Mouse (Mus musculus) ovary, postnatal 14 days (tissue): ENCODE measurements around the gene Gm12216.
"Not testable (repeated sequence)": the region's sequence is repeated elsewhere in the genome, so short reads cannot be mapped to it uniquely, and the experiment has no call there.

ENCODE experiments used
- DNase-seq: peaks from one replicate; pipeline ENCODE4 v3.0.0; 2022; ENCODE audit warnings: low spot score

The Gm12216 gene

GRCm38 (mm10) chr11:53858761-53859580 lies at the start of gene Gm12216:
Gene Gm12216 (minus strand): TSS chr11:53859256.
- DNase-seq: peak; percentile 42

- no peak for DNase-seq
Measured at GRCm38 (mm10) chr11:53908686-53909085, 49.6 kb upstream of the Gm12216 start.

- no peak for DNase-seq
Measured at GRCm38 (mm10) chr11:53904534-53904925, 45.5 kb upstream of the Gm12216 start.

GRCm38 (mm10) chr11:53903781-53904533 lies 44.9 kb upstream of the Gm12216 start:
- peak; percentile 21 for DNase-seq

DNA sequence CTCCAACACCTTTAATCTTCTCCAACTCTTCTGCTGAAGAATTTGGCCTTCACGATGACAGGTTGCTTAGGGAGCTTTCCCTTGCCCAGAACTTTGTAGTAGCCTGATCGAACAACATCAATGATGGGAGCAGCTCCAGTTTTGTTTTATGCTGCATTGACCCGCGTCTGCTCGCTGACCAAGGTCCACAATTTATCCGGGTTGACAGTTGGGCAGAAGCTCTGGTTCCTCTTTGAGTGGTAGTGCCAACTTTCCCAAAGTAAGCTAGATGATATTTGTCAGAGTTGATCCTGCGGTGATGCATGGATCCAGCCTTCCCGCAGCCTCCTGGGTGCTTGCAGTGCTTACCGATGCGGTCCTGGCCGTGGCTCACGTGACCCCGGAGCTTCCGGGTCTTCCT lies 43.7 kb upstream of the Gm12216 start:
- DNase-seq: no peak

GRCm38 (mm10) chr11:53900991-53901390 lies 41.9 kb upstream of the Gm12216 start:
- DNase-seq: no peak

- no peak for DNase-seq
Measured at GRCm38 (mm10) chr11:53899981-53900380, 40.9 kb upstream of the Gm12216 start.

- no peak for DNase-seq
Measured at GRCm38 (mm10) chr11:53899004-53899403, 39.9 kb upstream of the Gm12216 start.

DNA sequence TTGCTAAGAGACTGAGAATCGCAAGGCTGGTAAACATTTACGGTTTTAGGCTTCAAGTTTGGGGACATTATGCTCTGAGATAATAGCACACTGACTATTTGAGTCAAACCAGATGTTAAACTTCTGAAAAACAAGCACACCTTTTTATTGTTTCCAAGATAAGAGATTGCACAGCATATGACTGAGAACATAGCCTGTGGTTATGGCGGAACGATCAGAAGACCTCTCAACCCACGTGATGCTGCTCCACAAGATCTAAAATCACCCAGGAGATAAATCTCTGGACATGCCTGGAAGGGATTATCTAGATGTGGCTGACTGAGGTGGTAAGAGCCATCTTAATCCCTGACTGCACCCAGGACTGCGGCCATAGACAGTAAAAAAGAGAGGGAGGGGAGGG lies 37.9 kb upstream of the Gm12216 start:
- no peak for DNase-seq

GRCm38 (mm10) chr11:53893451-53893850 lies 34.4 kb upstream of the Gm12216 start:
- DNase-seq: no peak

DNA sequence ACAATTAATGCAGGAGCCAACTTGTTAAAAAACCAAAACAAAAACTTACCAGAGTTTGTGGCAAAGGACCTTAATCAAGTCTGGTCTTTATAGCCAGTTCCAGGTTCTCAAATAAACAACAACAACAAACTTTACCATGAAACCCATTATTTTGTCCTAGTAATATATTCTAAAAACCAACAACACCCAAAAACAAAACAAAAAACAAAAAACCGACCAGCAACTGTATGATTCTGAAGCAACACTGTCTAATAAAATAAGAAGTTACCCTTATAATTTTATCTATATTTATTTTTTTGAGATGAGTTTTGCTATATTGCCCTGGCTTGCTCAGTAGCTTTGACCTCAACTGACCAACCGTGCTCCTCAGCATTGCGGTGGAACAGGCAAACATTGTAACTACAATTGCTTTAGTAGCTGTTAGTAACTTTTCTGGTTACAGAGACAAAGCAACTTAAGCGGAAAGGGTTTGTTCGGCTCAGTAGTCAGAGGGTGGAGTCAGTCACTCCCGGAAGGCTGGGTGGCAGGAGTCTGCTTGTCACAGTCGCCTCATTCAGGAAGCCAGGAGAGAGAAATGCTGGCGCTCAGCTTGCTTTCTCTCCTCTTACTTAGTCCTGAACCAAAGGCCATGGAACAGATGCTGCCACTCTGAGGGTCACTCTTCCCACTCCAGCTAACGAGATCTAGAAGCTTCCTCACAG lies 33.8 kb upstream of the Gm12216 start:
- no peak for DNase-seq

GRCm38 (mm10) chr11:53891505-53892451 lies 32.7 kb upstream of the Gm12216 start, which contains the start of gene Slc22a5:
Gene Slc22a5 (minus strand): TSS chr11:53891660.
- peak; percentile 97 for DNase-seq

GRCm38 (mm10) chr11:53890906-53891504 lies 31.9 kb upstream of the Gm12216 start:
- DNase-seq: peak; percentile 39

DNA sequence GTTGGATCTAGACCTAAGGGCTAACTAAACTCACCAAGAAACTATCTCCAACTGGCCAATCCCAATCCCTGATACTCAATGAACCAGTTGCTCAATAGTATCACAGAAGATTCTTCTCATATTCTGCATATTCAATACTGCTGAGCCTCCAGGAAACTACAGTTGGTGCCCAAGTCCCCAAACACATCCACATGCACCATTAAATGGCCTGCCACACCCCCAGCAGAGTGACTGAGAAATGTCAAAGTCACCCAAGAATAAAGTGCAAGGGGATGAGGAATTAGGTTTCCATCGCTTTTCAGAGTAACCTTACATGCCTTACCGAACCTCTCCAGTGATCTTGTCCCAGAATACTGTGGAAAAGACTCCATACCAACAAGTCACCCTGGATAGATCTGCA lies 31.2 kb upstream of the Gm12216 start:
- DNase-seq: no peak

DNA sequence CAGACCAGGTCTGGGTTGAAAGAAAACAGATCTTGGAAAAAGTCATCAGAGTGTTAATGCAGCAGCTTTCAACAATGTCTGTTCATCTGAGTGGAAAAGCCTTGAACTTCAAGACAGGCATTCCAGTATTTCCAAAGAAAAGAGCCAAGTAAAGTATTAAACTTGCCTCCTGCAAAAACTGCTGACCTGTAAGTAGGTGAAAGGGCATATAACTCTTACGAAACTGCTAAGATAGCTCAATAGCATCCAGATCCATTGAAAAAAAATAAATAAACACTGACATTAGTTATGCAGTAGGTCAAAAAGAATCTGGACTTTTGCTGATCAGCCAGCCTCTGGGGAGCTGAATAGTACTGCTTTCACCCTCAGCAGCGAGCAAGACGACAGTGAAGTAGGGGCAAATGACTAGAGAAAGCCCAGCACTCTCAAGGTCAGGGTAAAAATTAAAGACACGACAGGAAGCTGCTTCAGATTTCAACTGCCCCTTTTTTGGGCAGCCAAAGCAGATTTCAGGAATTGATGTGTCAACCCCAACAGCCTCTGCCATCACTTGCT lies 30.1 kb upstream of the Gm12216 start:
- no peak for DNase-seq

DNA sequence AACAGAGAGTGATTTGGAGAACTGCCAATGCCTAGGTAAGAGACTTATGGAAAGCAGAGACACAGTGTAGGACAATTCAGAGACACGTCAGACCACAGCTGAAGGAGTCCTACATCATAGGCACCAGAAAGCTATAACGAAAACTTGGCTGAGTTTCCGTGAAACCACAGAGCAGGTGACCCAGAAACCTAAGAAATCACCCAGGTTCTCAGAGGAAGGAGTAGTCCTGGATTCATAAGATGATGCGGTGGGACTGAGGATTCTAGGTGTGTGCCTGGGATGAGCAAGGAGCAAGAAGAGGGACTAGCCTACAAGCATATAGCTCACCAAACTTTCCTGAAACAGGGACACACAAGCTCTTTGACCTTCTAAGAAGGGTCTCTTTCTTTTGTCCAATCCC lies 29.2 kb upstream of the Gm12216 start:
- DNase-seq: no peak

- DNase-seq: no peak
Measured at GRCm38 (mm10) chr11:53883287-53883686, 24.2 kb upstream of the Gm12216 start.

- not testable (repeated sequence) for DNase-seq
Measured at GRCm38 (mm10) chr11:53878096-53878495, 19.0 kb upstream of the Gm12216 start.

GRCm38 (mm10) chr11:53876488-53876887 lies 17.4 kb upstream of the Gm12216 start:
- no peak for DNase-seq

- DNase-seq: no peak
Measured at GRCm38 (mm10) chr11:53874706-53875105, 15.7 kb upstream of the Gm12216 start.
